Comparison of ENCODE assay signal across 8 mouse cellular contexts in the genomic region with DNA sequence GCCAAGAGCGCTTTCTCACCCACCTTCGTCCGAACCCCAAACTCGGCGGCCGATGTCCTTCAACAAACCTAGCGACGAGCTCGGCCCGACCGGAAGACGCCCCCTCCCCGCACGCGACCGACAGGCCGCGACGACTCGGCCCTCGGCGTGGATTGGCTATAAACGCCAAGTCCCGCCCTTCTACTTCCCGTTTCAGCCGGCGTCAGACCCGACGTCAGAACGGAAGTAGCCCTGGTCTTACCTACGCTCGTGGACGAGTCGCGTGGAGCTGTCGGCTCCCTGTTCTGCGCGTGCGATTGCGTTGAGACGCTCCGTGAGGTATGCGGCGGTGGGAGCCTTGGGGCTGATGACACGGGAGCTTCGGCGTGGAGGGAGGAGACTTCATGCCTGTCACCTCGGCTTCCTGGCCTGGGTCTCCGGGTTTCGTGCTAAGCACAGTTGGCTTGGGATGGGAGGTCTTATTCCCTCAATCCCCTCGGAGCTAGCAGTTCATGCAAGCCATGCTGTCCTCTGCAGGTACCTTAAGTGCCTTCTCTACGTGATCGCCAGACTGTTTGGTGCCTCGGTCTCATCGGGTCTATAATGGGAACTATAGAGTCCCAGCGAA. TPM values are rescaled to one million over a fixed set of nuclear protein-coding genes. Genes with fewer than 3 reads are reported as not detected.
DNase-seq lines count a peak whose midpoint lies in the region; ATAC-seq and TF ChIP-seq lines count a peak whose summit lies in the region.

A gene (minus strand): TSS at position 98 of the 607 bp plus-strand sequence.
A gene (plus strand): TSS at position 219 of the 607 bp plus-strand sequence.

- TF ChIP-seq POLR2A in CH12.LX (IDR thresholded peaks at IDR 0.05; ENCODE audit: low read depth, low read length) = peak; percentile 98

- dilution Hi-C loops in CH12.LX (cut with MboI; ENCODE audit: extremely low pct_ligation_motif_present, extremely low pct_unique_long_range_greater_than_20kb, low sequenced_read_pairs) = no loop called here

- TF ChIP-seq RAD21 in CH12.LX (IDR thresholded peaks at IDR 0.05; ENCODE audit: low read depth, low read length) = no peak

- no peaks in the 10 kb centered on the region for H3K9me3 ChIP-seq in CH12.LX (replicated peaks; ENCODE audit: low read length)
- H3K9me3 ChIP-seq in forebrain, embryonic 11.5 days (ENCODE audit: control insufficient read depth, low read length) = no peaks in the 10 kb centered on the region
- no peaks in the 10 kb centered on the region for H3K9me3 ChIP-seq in heart, embryonic 16.5 days (replicated peaks; ENCODE audit: control insufficient read depth, low read length)
- H3K9me3 ChIP-seq in liver, embryonic 15.5 days (replicated peaks) = no peaks in the 10 kb centered on the region
- H3K9me3 ChIP-seq in neural tube, embryonic 12.5 days = no peaks in the 10 kb centered on the region

- TF ChIP-seq CTCF in CH12.LX (conservative IDR thresholded peaks at IDR 0.05 in 1 of 2, IDR thresholded peaks at IDR 0.05 in 1 of 2; ENCODE audit: low read depth in 2 of 2, low read length in 2 of 2) = no peak

- 0 out of 2 replicates have a peak within 1 kb of the TSS, but pooled peaks have one; percentile 5 for H3K27ac ChIP-seq in CH12.LX (ENCODE audit: insufficient read depth, low read depth)
- H3K27ac ChIP-seq in forebrain, embryonic 11.5 days (ENCODE audit: low read depth, low read length) = 0 out of 2 replicates have a peak within 1 kb of the TSS, but pooled peaks have one; percentile 46
- peak within 1 kb of the TSS; percentile 84 for H3K27ac ChIP-seq in heart, embryonic 16.5 days (ENCODE audit: low read length)
- H3K27ac ChIP-seq in liver, embryonic 15.5 days (replicated peaks) = peak within 1 kb of the TSS; percentile 79
- peak within 1 kb of the TSS; percentile 59 for H3K27ac ChIP-seq in neural tube, embryonic 12.5 days

- peak within 1 kb of the TSS; percentile 64 for H3K4me2 ChIP-seq in CH12.LX (ENCODE audit: insufficient read depth, low read depth, poor library complexity, severe bottlenecking)
- H3K4me2 ChIP-seq in forebrain, embryonic 11.5 days (ENCODE audit: low read depth, low read length, severe bottlenecking) = peak within 1 kb of the TSS; percentile 54
- H3K4me2 ChIP-seq in heart, embryonic 16.5 days (ENCODE audit: low read depth, low read length) = peak within 1 kb of the TSS; percentile 94
- H3K4me2 ChIP-seq in liver, embryonic 15.5 days = peak within 1 kb of the TSS; percentile 90
- H3K4me2 ChIP-seq in neural tube, embryonic 12.5 days (replicated peaks) = peak within 1 kb of the TSS; percentile 89

- no peak for TF ChIP-seq EP300 in CH12.LX (IDR thresholded peaks at IDR 0.05; ENCODE audit: low read length)

- peak within 1 kb of the TSS; percentile 57 for H3K9ac ChIP-seq in CH12.LX (ENCODE audit: insufficient read depth, low read depth)
- H3K9ac ChIP-seq in forebrain, embryonic 11.5 days (ENCODE audit: low read length) = peak within 1 kb of the TSS; percentile 93
- peak within 1 kb of the TSS; percentile 91 for H3K9ac ChIP-seq in heart, embryonic 16.5 days (ENCODE audit: low read length)
- H3K9ac ChIP-seq in liver, embryonic 15.5 days = peak within 1 kb of the TSS; percentile 97
- H3K9ac ChIP-seq in neural tube, embryonic 12.5 days = peak within 1 kb of the TSS; percentile 95

- in situ Hi-C loops in CH12.LX (cut with MboI; ENCODE audit: low pct_ligation_motif_present, low pct_unique_long_range_greater_than_20kb, low sequenced_read_pairs) = no loop called here

- H3K27me3 ChIP-seq in CH12.LX (replicated peaks) = no peaks in the 10 kb centered on the region
- no peaks in the 10 kb centered on the region for H3K27me3 ChIP-seq in forebrain, embryonic 11.5 days (ENCODE audit: control insufficient read depth, insufficient read depth, low read length)
- no peaks in the 10 kb centered on the region for H3K27me3 ChIP-seq in heart, embryonic 16.5 days (ENCODE audit: control insufficient read depth, insufficient read depth, low read length)
- H3K27me3 ChIP-seq in liver, embryonic 15.5 days = no peaks in the 10 kb centered on the region
- H3K27me3 ChIP-seq in neural tube, embryonic 12.5 days (replicated peaks) = no peaks in the 10 kb centered on the region

- peaks cover 28 to 64% of the 10 kb centered on the region in 2 experiments for H3K36me3 ChIP-seq in CH12.LX (replicated peaks in 1 of 2; ENCODE audit: control insufficient read depth in 1 of 2, insufficient read depth in 1 of 2, low read length in 1 of 2)
- no peaks in the 10 kb centered on the region; the same call in 1 of the 2 replicates for H3K36me3 ChIP-seq in forebrain, embryonic 11.5 days (ENCODE audit: control insufficient read depth, insufficient read depth, low read length)
- peaks cover 14% of the 10 kb centered on the region for H3K36me3 ChIP-seq in heart, embryonic 16.5 days (ENCODE audit: control insufficient read depth, insufficient read depth)
- peaks cover 37% of the 10 kb centered on the region for H3K36me3 ChIP-seq in liver, embryonic 15.5 days (replicated peaks)
- H3K36me3 ChIP-seq in neural tube, embryonic 12.5 days = peaks cover 23% of the 10 kb centered on the region

- ATAC-seq in forebrain, embryonic 11.5 days (replicated peaks; ENCODE audit: low FRiP score) = peak; percentile 100
- peak; percentile 99 for ATAC-seq in heart, embryonic 16.5 days (replicated peaks; ENCODE audit: extremely low read depth, insufficient read depth, low FRiP score)
- ATAC-seq in liver, embryonic 15.5 days (ENCODE audit: insufficient read depth) = peak; percentile 96
- peak; percentile 100 for ATAC-seq in neural tube, embryonic 12.5 days (ENCODE audit: low FRiP score, low read depth)

- H3K4me3 ChIP-seq in CH12.LX (replicated peaks in 1 of 3; ENCODE audit: low read depth in 2 of 3, low read length in 2 of 3, poor library complexity in 1 of 3) = peak within 1 kb of the TSS; percentile 55 to 83 (median 67)
- H3K4me3 ChIP-seq in forebrain, embryonic 11.5 days (ENCODE audit: low read depth, low read length) = peak within 1 kb of the TSS; percentile 91
- H3K4me3 ChIP-seq in heart, embryonic 16.5 days (ENCODE audit: low read length) = peak within 1 kb of the TSS; percentile 77
- H3K4me3 ChIP-seq in liver, embryonic 15.5 days (replicated peaks) = peak within 1 kb of the TSS; percentile 91
- peak within 1 kb of the TSS; percentile 96 for H3K4me3 ChIP-seq in neural tube, embryonic 12.5 days

- peaks cover 73% of the 10 kb centered on the region for H3K79me2 ChIP-seq in CH12.LX (replicated peaks; ENCODE audit: control insufficient read depth, extremely low read depth, insufficient read depth, poor library complexity, severe bottlenecking)

- WGBS in forebrain, embryonic 11.5 days = under 1% methylated on average over 56 of the region's 56 CpGs
- under 1% methylated on average over 56 of the region's 56 CpGs for WGBS in heart, embryonic 16.5 days
- under 1% methylated on average over 56 of the region's 56 CpGs for WGBS in liver, embryonic 15.5 days (ENCODE audit: insufficient replicate concordance)
- WGBS in neural tube, embryonic 12.5 days = under 1% methylated on average over 56 of the region's 56 CpGs

- DNase-seq in CH12.LX (ENCODE audit: extremely low read depth) = peak; percentile 95
- peak; percentile 93 for DNase-seq in c-Kit-positive CD71-positive TER-119-negative erythroid progenitor cells, embryonic 14.5 days (ENCODE audit: low read depth)
- peak; percentile 97 for DNase-seq in forebrain, embryonic 11.5 days (ENCODE audit: low spot score)
- peak; percentile 97 to 98 for DNase-seq in kidney, postnatal 36 days
- peak; percentile 97 for DNase-seq in telencephalon, adult 2 months (ENCODE audit: low read depth, low spot score)

- peaks cover 2 to 39% of the 10 kb centered on the region in 2 experiments; a peak in 2 of 4 replicates for H3K4me1 ChIP-seq in CH12.LX (ENCODE audit: control insufficient read depth in 1 of 2, insufficient read depth in 2 of 2)
- no peaks in the 10 kb centered on the region; the same call in 1 of the 2 replicates for H3K4me1 ChIP-seq in forebrain, embryonic 11.5 days (replicated peaks; ENCODE audit: control insufficient read depth, insufficient read depth, low read length)
- peaks cover 26% of the 10 kb centered on the region for H3K4me1 ChIP-seq in heart, embryonic 16.5 days (ENCODE audit: control insufficient read depth, insufficient read depth, low read length)
- peaks cover 34% of the 10 kb centered on the region for H3K4me1 ChIP-seq in liver, embryonic 15.5 days (replicated peaks)
- peaks cover 13% of the 10 kb centered on the region for H3K4me1 ChIP-seq in neural tube, embryonic 12.5 days

TF ChIP-seq in CH12.LX, 34 proteins besides CTCF, POLR2A, EP300 and RAD21 (continues in another document):
- TF ChIP-seq GABPA (IDR thresholded peaks at IDR 0.05; ENCODE audit: insufficient replicate concordance, low read depth, low read length) = no peak
- no peak for TF ChIP-seq ZNF384 (IDR thresholded peaks at IDR 0.05; ENCODE audit: low read depth, low read length)
- no peak for TF ChIP-seq RCOR1 (conservative IDR thresholded peaks at IDR 0.05; ENCODE audit: low read depth, low read length)
- TF ChIP-seq MYC (IDR thresholded peaks at IDR 0.05; ENCODE audit: low read depth, low read length) = peak; percentile 90
- TF ChIP-seq NRF1 (IDR thresholded peaks at IDR 0.05; ENCODE audit: low read depth, low read length) = peak; percentile 50
- TF ChIP-seq MAZ (IDR thresholded peaks at IDR 0.05; ENCODE audit: low read depth, low read length) = peak; percentile 98
- no peak for TF ChIP-seq UBTF (IDR thresholded peaks at IDR 0.05; ENCODE audit: low read depth, low read length)
- TF ChIP-seq ZC3H11A (IDR thresholded peaks at IDR 0.05; ENCODE audit: low read depth, low read length) = no peak
- no peak for TF ChIP-seq IRF4 (IDR thresholded peaks at IDR 0.05; ENCODE audit: low read depth, low read length)

RNA-seq across cellular contexts. Expression of the first gene that starts in this region (rescaled TPM):
- 226 and 344 TPM in 2 replicates for total RNA-seq in CH12.LX (2012; rRNA removed)
- 500 and 646 TPM in 2 replicates for total RNA-seq in CH12.LX (2014; rRNA removed)
- 511 and 674 TPM in 2 replicates for polyA plus RNA-seq in CH12.LX (2012; ENCODE audit: insufficient read length, low read depth)
- 944 and 1,025 TPM in 2 replicates for polyA plus RNA-seq in forebrain, embryonic 11.5 days (2014; fragmentation: Nextera tagmentation; extraction: Ambion mirVana)
- polyA plus RNA-seq in heart, embryonic 16.5 days (2015; fragmentation: Nextera tagmentation; extraction: Ambion mirVana) = 2,224 and 2,366 TPM in 2 replicates
- polyA plus RNA-seq in liver, embryonic 15.5 days (2015; fragmentation: Nextera tagmentation; extraction: Ambion mirVana) = 521 and 705 TPM in 2 replicates
- 1,410 and 1,413 TPM in 2 replicates for polyA plus RNA-seq in neural tube, embryonic 12.5 days (2016; fragmentation: Nextera tagmentation; extraction: Ambion mirVana)

RNA-seq across cellular contexts. Expression of the second gene that starts in this region (rescaled TPM):
- total RNA-seq in CH12.LX (2012; rRNA removed) = 49.7 and 62.0 TPM in 2 replicates
- 24.6 and 26.6 TPM in 2 replicates for total RNA-seq in CH12.LX (2014; rRNA removed)
- polyA plus RNA-seq in CH12.LX (2012; ENCODE audit: insufficient read length, low read depth) = 78.0 and 79.7 TPM in 2 replicates
- 13.0 and 13.8 TPM in 2 replicates for polyA plus RNA-seq in forebrain, embryonic 11.5 days (2014; fragmentation: Nextera tagmentation; extraction: Ambion mirVana)
- 4.9 and 5.0 TPM in 2 replicates for polyA plus RNA-seq in heart, embryonic 16.5 days (2015; fragmentation: Nextera tagmentation; extraction: Ambion mirVana)
- polyA plus RNA-seq in liver, embryonic 15.5 days (2015; fragmentation: Nextera tagmentation; extraction: Ambion mirVana) = 3.5 TPM in 2 replicates
- polyA plus RNA-seq in neural tube, embryonic 12.5 days (2016; fragmentation: Nextera tagmentation; extraction: Ambion mirVana) = 10.0 and 10.1 TPM in 2 replicates

Comparison
In these comparisons a context has a peak if more than half of its experiments do, and no peak if none do; other contexts are left out.
1. Peak in every context shown above with its lines: DNase-seq, ATAC-seq, H3K4me3 ChIP-seq and H3K27ac ChIP-seq.
2. H3K27ac ChIP-seq: peak in every context shown above with its lines; median percentile 84 in heart, embryonic 16.5 days; 79 in liver, embryonic 15.5 days; 59 in neural tube, embryonic 12.5 days; 46 in forebrain, embryonic 11.5 days; 5 in CH12.LX.